Mouse (Mus musculus): Measurements from ENCODE around the gene Klra5. TPM values are rescaled to one million over a fixed set of nuclear protein-coding genes. Genes with fewer than 3 reads are reported as not detected.
"Not testable (repeated sequence)": the region's sequence is repeated elsewhere in the genome, so short reads cannot be mapped to it uniquely, and the experiment has no call there.

The Klra5 gene
- total RNA-seq (2021): not detected
- long read RNA-seq, experiment 1: 0 reads
- long read RNA-seq, experiment 2: 0 reads

- intact Hi-C loops (cut with DNase I); DNase-seq: not testable (repeated sequence)
Measured at GRCm38 (mm10) chr6:129917476-129917946, at the start of gene Klra5. TSS of gene Klra5 (minus strand) at chr6:129917650.

- intact Hi-C loops (cut with DNase I): no loop called here
- DNase-seq: no peak
Measured at GRCm38 (mm10) chr6:129916996-129917395, 454 bp downstream of the Klra5 start.

GRCm38 (mm10) chr6:129882525-129882924, 34.9 kb downstream of the Klra5 start:
- intact Hi-C loops (cut with DNase I): no loop called here

GRCm38 (mm10) chr6:129876549-129876948, 40.9 kb downstream of the Klra5 start, which contains the start of gene Klra17:
TSS of gene Klra17 (minus strand) at chr6:129876672.
- intact Hi-C loops (cut with DNase I): no loop called here
- DNase-seq: no peak

More at GRCm38 (mm10) chr6:129882525-129882924, 34.9 kb downstream of the Klra5 start:
- no peak for DNase-seq

GRCm38 (mm10) chr6:129862349-129862748, 55.1 kb downstream of the Klra5 start, which contains the start of gene Gm17631:
TSS of gene Gm17631 (plus strand) at chr6:129862649.
- DNase-seq; intact Hi-C loops (cut with DNase I): not testable (repeated sequence)

Other genes with a start within 250 kb of the Klra5 start
- gene Klrc1, start 238.7 kb downstream of the Klra5 start, total RNA-seq (2021): not detected
- not detected for gene Klri1, start 200.5 kb downstream of the Klra5 start, total RNA-seq (2021)
- not detected for gene Klri2, start 177.2 kb downstream of the Klra5 start, total RNA-seq (2021)
- not detected for gene Gm156, start 133.4 kb downstream of the Klra5 start, total RNA-seq (2021)
- not detected for gene Gm17631, start 55.0 kb downstream of the Klra5 start, total RNA-seq (2021)
- not detected for gene Klra17, start 41.0 kb downstream of the Klra5 start, total RNA-seq (2021)
- not detected for gene Klra6, start 109.3 kb upstream of the Klra5 start, total RNA-seq (2021)
- gene Klra4, start 149.6 kb upstream of the Klra5 start, total RNA-seq (2021): not detected
- not detected for gene Klra8, start 212.2 kb upstream of the Klra5 start, total RNA-seq (2021)